Mouse (Mus musculus): ENCODE data around the gene Pitpnb. TPM values are rescaled to one million over a fixed set of nuclear protein-coding genes. Genes with fewer than 3 reads are reported as not detected.

The Pitpnb gene
- total and polyA plus RNA-seq, 2 experiments from 2014 or later: 9.4 to 78.9 TPM

GRCm38 (mm10) chr5:111418202-111419120 lies 87.9 kb downstream of the Pitpnb start:
- no peaks in the 10 kb centered on the region for H3K9me3 ChIP-seq (ENCODE audit: low read length)
- H3K27ac ChIP-seq (ENCODE audit: low read depth, low read length): peak overlapping the region; percentile 90
- WGBS: under 1% methylated on average over 58 of the region's 63 CpGs
- peak overlapping the region; percentile 90 for H3K4me3 ChIP-seq (ENCODE audit: low read depth, low read length)
- H3K27me3 ChIP-seq (ENCODE audit: insufficient read depth, low read length): no peaks in the 10 kb centered on the region
- DNase-seq (ENCODE audit: low spot score): no peak
- H3K36me3 ChIP-seq (ENCODE audit: insufficient read depth, low read length): peaks cover 11% of the 10 kb centered on the region; the same call in 1 of the 2 replicates
- H3K4me1 ChIP-seq (ENCODE audit: insufficient read depth, low read length): peaks cover 5% of the 10 kb centered on the region; the same call in 1 of the 2 replicates
- H3K9ac ChIP-seq (replicated peaks; ENCODE audit: low read length, poor library complexity, severe bottlenecking): peak overlapping the region; percentile 91
- TF ChIP-seq CTCF (IDR thresholded peaks at IDR 0.05): no peak
- H3K4me2 ChIP-seq (ENCODE audit: low read depth, low read length, poor library complexity, severe bottlenecking): peak overlapping the region; percentile 92
- ATAC-seq (ENCODE audit: low FRiP score): no peak

GRCm38 (mm10) chr5:111419121-111419881 lies 88.7 kb downstream of the Pitpnb start:
- 2% methylated on average over 40 of the region's 42 CpGs for WGBS
- peak overlapping the region; percentile 92 for H3K4me2 ChIP-seq (ENCODE audit: low read depth, low read length, poor library complexity, severe bottlenecking)
- H3K9ac ChIP-seq (replicated peaks; ENCODE audit: low read length, poor library complexity, severe bottlenecking): peak overlapping the region; percentile 91
- peak; percentile 56 for DNase-seq (ENCODE audit: low spot score)
- H3K9me3 ChIP-seq (ENCODE audit: low read length): no peaks in the 10 kb centered on the region
- peak overlapping the region; percentile 90 for H3K27ac ChIP-seq (ENCODE audit: low read depth, low read length)
- H3K36me3 ChIP-seq (ENCODE audit: insufficient read depth, low read length): peaks cover 11% of the 10 kb centered on the region; the same call in 1 of the 2 replicates
- no peaks in the 10 kb centered on the region for H3K27me3 ChIP-seq (ENCODE audit: insufficient read depth, low read length)
- peaks cover 5% of the 10 kb centered on the region; the same call in 1 of the 2 replicates for H3K4me1 ChIP-seq (ENCODE audit: insufficient read depth, low read length)
- peak overlapping the region; percentile 90 for H3K4me3 ChIP-seq (ENCODE audit: low read depth, low read length)
- TF ChIP-seq CTCF (IDR thresholded peaks at IDR 0.05): peak; percentile 4; the same call in 1 of the 2 replicates
- ATAC-seq (ENCODE audit: low FRiP score): no peak

- ATAC-seq (ENCODE audit: low FRiP score): no peak
Observed at GRCm38 (mm10) chr5:111420011-111420691, 89.6 kb downstream of the Pitpnb start.

GRCm38 (mm10) chr5:111420896-111421295 lies 90.3 kb downstream of the Pitpnb start:
- no peaks in the 10 kb centered on the region for H3K9me3 ChIP-seq (ENCODE audit: low read length)
- H3K4me2 ChIP-seq (ENCODE audit: low read depth, low read length, poor library complexity, severe bottlenecking): peak overlapping the region; percentile 92
- WGBS: 14% methylated on average over 22 of the region's 22 CpGs
- H3K9ac ChIP-seq (replicated peaks; ENCODE audit: low read length, poor library complexity, severe bottlenecking): peak overlapping the region; percentile 91
- peaks cover 11% of the 10 kb centered on the region; the same call in 1 of the 2 replicates for H3K36me3 ChIP-seq (ENCODE audit: insufficient read depth, low read length)
- no peak for DNase-seq (ENCODE audit: low spot score)
- H3K4me1 ChIP-seq (ENCODE audit: insufficient read depth, low read length): no peaks in the 10 kb centered on the region; the same call in 1 of the 2 replicates
- no peaks in the 10 kb centered on the region for H3K27me3 ChIP-seq (ENCODE audit: insufficient read depth, low read length)
- H3K4me3 ChIP-seq (ENCODE audit: low read depth, low read length): peak overlapping the region; percentile 90
- no peak for TF ChIP-seq CTCF (IDR thresholded peaks at IDR 0.05)
- ATAC-seq (ENCODE audit: low FRiP score): no peak
- H3K27ac ChIP-seq (ENCODE audit: low read depth, low read length): peak overlapping the region; percentile 90

More at GRCm38 (mm10) chr5:111420011-111420691, 89.6 kb downstream of the Pitpnb start:
- Histone ChIP-seq H3K4me3 (ENCODE audit: low read depth, low read length) (peak overlapping the region; percentile 90), H3K9ac (replicated peaks; ENCODE audit: low read length, poor library complexity, severe bottlenecking) (peak overlapping the region; percentile 91), H3K36me3 (ENCODE audit: insufficient read depth, low read length) (peaks cover 11% of the 10 kb centered on the region; the same call in 1 of the 2 replicates), H3K27ac (ENCODE audit: low read depth, low read length) (peak overlapping the region; percentile 90), H3K4me1 (ENCODE audit: insufficient read depth, low read length) (no peaks in the 10 kb centered on the region; the same call in 1 of the 2 replicates), H3K4me2 (ENCODE audit: low read depth, low read length, poor library complexity, severe bottlenecking) (peak overlapping the region; percentile 92), H3K27me3 (ENCODE audit: insufficient read depth, low read length) (no peaks in the 10 kb centered on the region), H3K9me3 (ENCODE audit: low read length) (no peaks in the 10 kb centered on the region)
- TF ChIP-seq CTCF (IDR thresholded peaks at IDR 0.05): no peak
- no peak for DNase-seq (ENCODE audit: low spot score)
- 4% methylated on average over 46 of the region's 56 CpGs for WGBS

GRCm38 (mm10) chr5:111421424-111421823 lies 90.9 kb downstream of the Pitpnb start:
- DNase-seq (ENCODE audit: low spot score) (no peak), ATAC-seq (ENCODE audit: low FRiP score) (no peak)
- H3K4me1 ChIP-seq (ENCODE audit: insufficient read depth, low read length): peaks cover 4% of the 10 kb centered on the region; the same call in 1 of the 2 replicates

More at GRCm38 (mm10) chr5:111421424-111421823, 90.9 kb downstream of the Pitpnb start:
- H3K27ac ChIP-seq (ENCODE audit: low read depth, low read length): peak overlapping the region; percentile 90
- no peaks in the 10 kb centered on the region for H3K27me3 ChIP-seq (ENCODE audit: insufficient read depth, low read length)
- H3K9me3 ChIP-seq (ENCODE audit: low read length): no peaks in the 10 kb centered on the region
- peak overlapping the region; percentile 91 for H3K9ac ChIP-seq (replicated peaks; ENCODE audit: low read length, poor library complexity, severe bottlenecking)
- WGBS: 23% methylated on average over 15 of the region's 15 CpGs
- peak overlapping the region; percentile 92 for H3K4me2 ChIP-seq (ENCODE audit: low read depth, low read length, poor library complexity, severe bottlenecking)
- peaks cover 11% of the 10 kb centered on the region; the same call in 1 of the 2 replicates for H3K36me3 ChIP-seq (ENCODE audit: insufficient read depth, low read length)
- H3K4me3 ChIP-seq (ENCODE audit: low read depth, low read length): peak overlapping the region; percentile 90
- TF ChIP-seq CTCF (IDR thresholded peaks at IDR 0.05): no peak
